Mouse (Mus musculus) olfactory bulb, adult 2 months (tissue): ENCODE measurements at regions not wholly inside any gene's neighbourhood (a gene's known extent, or its start where the extent isn't known, plus 50 kb on each side); places are given as distances from the start of the nearest gene placed in this dataset.

Experiments
- CTCF ChIP-seq: fragments of 200-500 bp; IDR thresholded peaks from 2 replicates; pipeline ENCODE4 v1.5.1; 2012; ENCODE audit warnings: low read depth, mild to moderate bottlenecking, low read length, moderate library complexity; ENCODE audit not compliant: insufficient read depth
- POLR2A ChIP-seq: fragments of 200-500 bp; IDR thresholded peaks from 2 replicates; pipeline ENCODE4 v1.6.1; 2012; ENCODE audit warnings: mild to moderate bottlenecking, low read depth, low read length, moderate library complexity; ENCODE audit not compliant: insufficient read depth

GRCm38 (mm10) chr2:147751831-147752230 is 294.9 kb downstream of the Foxa2 start:
- no peak for TF ChIP-seq CTCF
- TF ChIP-seq POLR2A = no peak
